Mouse (Mus musculus) G1E (cell line): ENCODE data around the gene Tmem91. TPM values are rescaled to one million over a fixed set of nuclear protein-coding genes. Genes with fewer than 3 reads are reported as not detected.
"Not testable (repeated sequence)": the region's sequence is repeated elsewhere in the genome, so short reads cannot be mapped to it uniquely, and the experiment has no call there.

Source experiments
- ATAC-seq: 2 replicates; pipeline ENCODE4 v1.8.0; 2016; ENCODE audit warnings: mild to moderate bottlenecking; ENCODE audit not compliant: insufficient number of reproducible peaks, poor library complexity, low FRiP score, severe bottlenecking; ENCODE audit errors: extremely low read depth
- DNase-seq: peaks from one replicate; pipeline ENCODE4 v3.0.0; 2012; ENCODE audit warnings: low spot score
- H3K27me3 ChIP-seq: 2 replicates; pipeline ENCODE4 v1.6.1; 2012; ENCODE audit warnings: mild to moderate bottlenecking, low read length, inconsistent platforms; ENCODE audit not compliant: insufficient read depth
- H3K36me3 ChIP-seq: replicated peaks from 2 replicates; pipeline ENCODE3; 2012; ENCODE audit warnings: mild to moderate bottlenecking, inconsistent platforms
- H3K4me1 ChIP-seq: 2 replicates; pipeline ENCODE4 v1.6.1; 2012; ENCODE audit warnings: low read depth, low read length, inconsistent platforms, mixed read lengths; ENCODE audit not compliant: insufficient read depth
- H3K4me3 ChIP-seq: 2 replicates; pipeline ENCODE4 v1.5.1; 2012; ENCODE audit warnings: low read depth, mild to moderate bottlenecking, inconsistent platforms, low read length, moderate library complexity, mixed read lengths
- H3K9me3 ChIP-seq: replicated peaks from 2 replicates; pipeline ENCODE4 v1.6.1; 2012; ENCODE audit warnings: inconsistent platforms
- CTCF ChIP-seq: IDR thresholded peaks from 2 replicates; pipeline ENCODE4 v1.5.1; 2012; ENCODE audit warnings: low read depth, low read length, inconsistent platforms, mixed read lengths
- GATA1 ChIP-seq: IDR thresholded peaks from 2 replicates; pipeline ENCODE4 v1.6.1; 2012; ENCODE audit warnings: borderline replicate concordance, low read length, inconsistent platforms, mixed read lengths
- GATA2 ChIP-seq: IDR thresholded peaks from 2 replicates; pipeline ENCODE4 v1.6.1; 2012; ENCODE audit warnings: low read depth, low read length, inconsistent platforms, borderline replicate concordance
- POLR2AphosphoS5 ChIP-seq: IDR thresholded peaks from 2 replicates; pipeline ENCODE4 v1.6.1; 2012; ENCODE audit warnings: low read depth, low read length, inconsistent platforms; ENCODE audit not compliant: insufficient replicate concordance
- TAL1 ChIP-seq: conservative IDR thresholded peaks from 2 replicates; pipeline ENCODE4 v1.6.1; 2012; ENCODE audit warnings: low read depth, low read length, inconsistent platforms, mixed read lengths
- polyA plus RNA-seq: library from polyadenylated mRNA; stranded (reverse); fragments of >175 nt; gene quantifications from 2 replicates; pipeline ENCODE4 v1.2.3, GENCODE M21; 2012
- total RNA-seq, 2 experiments: library from RNA; stranded (forward) in 1 of 2; stranded (reverse) in 1 of 2; fragments of 200-1000 nt in 1 of 2; fragments of >200 nt in 1 of 2; fragmentation: Nextera tagmentation in 1 of 2; gene quantifications; 2 replicates each; pipeline ENCODE4 v1.2.3; 2014 to 2017

Gene Tmem91
- total RNA-seq (2014; fragmentation: Nextera tagmentation) (8.6 TPM in 1 of 2 replicates, not detected in the other), total RNA-seq (2017) (1.3 and 2.2 TPM in 2 replicates), polyA plus RNA-seq (3.6 TPM in 2 replicates)

DNA sequence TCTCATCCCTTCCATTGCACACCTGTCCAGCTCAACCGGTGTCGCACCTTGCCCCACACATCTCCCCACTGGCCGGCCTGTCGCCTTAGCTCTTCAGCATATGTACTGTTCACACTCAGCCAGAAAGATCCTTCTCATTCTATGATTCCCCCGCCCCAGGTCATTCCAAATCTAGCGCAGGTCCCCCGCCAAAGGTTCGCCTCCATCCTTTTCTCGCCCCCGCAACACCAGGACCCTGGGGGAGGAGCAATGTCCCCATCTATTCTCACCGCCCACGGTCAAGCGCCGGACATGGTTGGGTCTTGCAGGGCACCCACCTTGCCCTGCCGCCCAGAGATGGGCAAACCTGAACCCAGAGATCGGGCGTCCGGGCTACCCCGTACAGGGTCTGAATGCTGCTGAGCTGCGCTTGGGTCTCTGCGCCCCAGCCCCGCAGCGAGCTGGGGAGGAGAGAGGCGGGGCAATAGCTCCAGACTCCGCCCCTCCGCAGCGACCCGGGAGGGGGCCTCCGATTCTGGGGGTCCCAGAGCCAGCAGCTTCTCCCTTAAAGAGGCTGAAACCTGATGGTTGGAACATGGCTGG is at the start of gene Tmem91:
Gene Tmem91, minus strand, starts transcription at position 448 of the 582 bp plus-strand sequence.
- no peak for DNase-seq
- H3K4me3 ChIP-seq = peak within 1 kb of the TSS; percentile 68
- H3K4me1 ChIP-seq = peaks cover 36% of the 10 kb centered on the region

DNA sequence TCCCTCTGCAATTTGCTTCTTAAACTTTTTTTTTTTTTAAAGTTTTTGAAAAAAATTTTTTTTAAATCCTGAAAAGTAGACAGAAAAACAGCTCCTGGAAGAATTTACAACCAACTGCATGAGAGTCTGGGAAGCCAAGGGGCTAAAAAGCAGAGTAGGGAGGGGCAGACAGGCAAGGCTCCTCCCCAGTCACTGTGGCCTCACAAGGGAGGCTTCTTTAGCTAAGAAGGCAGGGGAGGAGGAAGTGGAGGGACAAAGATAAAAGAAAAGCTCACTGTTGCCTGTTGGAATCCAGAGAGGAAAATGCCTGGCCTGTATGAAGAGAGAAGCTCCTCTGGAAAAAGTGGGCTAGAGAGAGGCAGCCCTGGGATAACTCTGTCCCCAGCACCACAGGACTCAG is 46.8 kb upstream of the Tmem91 start:
- H3K4me3 ChIP-seq, H3K27me3 ChIP-seq, H3K9me3 ChIP-seq, DNase-seq: not testable (repeated sequence)
- peak; percentile 28; the same call in 1 of the 2 replicates for ATAC-seq
- Histone ChIP-seq H3K4me1 (peaks cover 73% of the 10 kb centered on the region), H3K36me3 (peaks cover 80% of the 10 kb centered on the region)

More for the DNA sequence above, at the start of gene Tmem91:
- no peaks in the 10 kb centered on the region for H3K9me3 ChIP-seq
- peaks cover 9% of the 10 kb centered on the region; the same call in 1 of the 2 replicates for H3K27me3 ChIP-seq
- TF ChIP-seq POLR2AphosphoS5 = no peak
- TF ChIP-seq CTCF = no peak
- no peak for TF ChIP-seq GATA2
- TF ChIP-seq GATA1 = no peak
- TF ChIP-seq TAL1 = no peak
- H3K36me3 ChIP-seq = peaks cover 29% of the 10 kb centered on the region
- no peak for ATAC-seq

DNA sequence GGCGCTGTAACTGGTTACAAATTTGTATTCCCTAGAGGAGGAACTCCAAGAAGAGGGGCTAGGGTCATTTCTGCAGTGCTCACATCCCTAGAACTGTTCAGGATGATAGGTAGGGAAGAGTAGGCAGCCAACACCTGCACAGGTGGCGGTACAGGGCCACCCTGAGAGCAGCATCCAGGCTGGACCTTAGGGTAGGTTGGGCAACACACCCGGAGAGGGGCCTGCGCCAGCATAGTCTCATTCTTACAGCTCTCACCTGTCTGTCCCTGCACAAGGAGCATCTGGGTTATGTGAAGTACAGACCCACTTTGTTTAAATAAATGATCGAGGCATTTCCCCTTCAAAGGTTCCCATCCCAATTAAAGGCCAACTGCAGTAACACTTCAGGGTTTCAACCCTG is 45.8 kb upstream of the Tmem91 start:
- no peak for ATAC-seq

DNA sequence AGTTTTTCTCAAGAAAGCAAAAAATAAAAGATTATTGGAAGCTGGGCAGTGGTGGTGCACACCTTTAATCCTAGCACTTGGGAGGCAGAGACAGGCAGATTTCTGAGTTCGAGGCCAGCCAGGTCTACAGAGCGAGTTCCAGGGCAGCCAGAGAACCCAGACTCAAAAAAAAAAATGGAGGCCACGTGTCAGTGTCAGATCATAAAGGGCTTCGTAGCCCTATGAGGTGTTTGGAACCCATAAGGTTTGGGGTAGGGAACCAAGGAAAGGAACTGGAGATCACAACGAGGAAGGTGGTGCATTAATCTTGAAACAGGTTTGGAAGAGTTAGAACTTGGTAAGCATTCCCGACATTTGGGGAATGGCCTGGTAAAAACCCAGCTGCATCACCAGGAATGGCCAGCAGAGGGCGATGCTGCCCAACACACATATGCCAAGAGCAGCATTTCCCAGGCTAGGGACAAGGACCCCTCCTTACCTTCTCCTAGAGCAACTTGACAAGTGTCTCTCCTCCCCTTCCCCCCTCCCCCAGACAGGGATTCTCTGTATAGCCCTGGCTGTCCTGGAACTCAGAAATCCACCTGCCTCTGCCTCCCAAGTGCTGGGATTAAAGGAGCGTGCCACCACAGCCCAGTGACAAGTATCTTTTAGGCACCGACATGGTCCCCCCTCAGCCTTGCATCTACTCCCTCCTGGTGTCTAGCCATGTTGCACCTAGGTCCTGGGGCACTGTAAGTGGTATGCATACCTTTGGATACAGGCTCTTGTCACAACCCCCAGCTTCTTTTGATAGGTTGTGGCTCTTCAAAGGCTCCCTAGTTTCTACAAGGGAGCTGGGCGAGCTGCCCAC is 45.0 kb upstream of the Tmem91 start:
- ATAC-seq (no peak), DNase-seq (no peak)
- H3K27me3 ChIP-seq = no peaks in the 10 kb centered on the region
- H3K9me3 ChIP-seq = no peaks in the 10 kb centered on the region
- 0 out of 2 replicates have a peak, but pooled peaks have one; percentile 29 for TF ChIP-seq POLR2AphosphoS5
- peak; percentile 97 for TF ChIP-seq CTCF
- TF ChIP-seq GATA1 = no peak
- TF ChIP-seq GATA2 = no peak
- no peak for TF ChIP-seq TAL1
- H3K4me1 ChIP-seq = peaks cover 74% of the 10 kb centered on the region
- H3K36me3 ChIP-seq = peaks cover 80% of the 10 kb centered on the region
- no peak overlapping the region; the same call in 1 of the 2 replicates for H3K4me3 ChIP-seq

More for the DNA sequence above, 45.8 kb upstream of the Tmem91 start:
- Histone ChIP-seq H3K36me3 (peaks cover 80% of the 10 kb centered on the region), H3K27me3 (no peaks in the 10 kb centered on the region), H3K4me1 (peaks cover 69% of the 10 kb centered on the region), H3K4me3 (no peak overlapping the region), H3K9me3 (no peaks in the 10 kb centered on the region)
- DNase-seq = no peak
- TF ChIP-seq TAL1 = no peak
- no peak for TF ChIP-seq GATA1
- TF ChIP-seq POLR2AphosphoS5 = no peak

DNA sequence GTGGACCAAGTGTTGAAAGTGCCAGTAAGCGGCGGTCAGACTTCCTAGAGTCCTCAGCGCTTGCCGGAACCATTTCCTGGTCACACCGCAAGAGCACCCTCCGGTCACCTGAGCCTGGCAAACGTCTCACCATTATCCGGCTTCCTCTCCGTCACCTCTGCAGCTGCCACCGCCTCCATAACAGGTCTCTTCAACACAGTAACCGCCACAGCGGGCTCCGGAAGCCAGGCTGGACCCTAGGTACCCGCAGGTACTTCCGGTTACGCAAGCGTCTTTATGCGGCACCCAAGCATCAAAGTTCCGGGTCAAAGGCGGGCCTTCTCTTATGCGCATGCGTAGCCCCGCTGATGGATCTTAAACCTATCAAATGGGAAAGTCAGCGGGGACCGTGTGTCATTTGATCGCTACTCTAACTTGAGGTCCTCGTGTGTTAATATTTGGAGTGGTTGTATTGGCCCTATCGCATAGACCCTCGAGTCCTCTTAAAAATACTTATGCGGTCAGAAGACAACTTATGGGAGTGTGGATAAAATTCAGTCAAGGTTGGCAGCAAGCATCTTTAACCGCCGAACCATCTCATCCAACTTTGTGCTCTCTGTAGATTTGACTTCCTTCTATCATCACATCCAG is 43.9 kb upstream of the Tmem91 start, which contains the start of gene Ccdc97:
Gene Ccdc97, minus strand, starts transcription at position 301 of the 630 bp plus-strand sequence.
- Histone ChIP-seq H3K4me1 (peaks cover 76% of the 10 kb centered on the region), H3K36me3 (peaks cover 80% of the 10 kb centered on the region), H3K9me3 (no peaks in the 10 kb centered on the region), H3K4me3 (peak within 1 kb of the TSS; percentile 74), H3K27me3 (no peaks in the 10 kb centered on the region)
- ATAC-seq (peak; percentile 71), DNase-seq (peak; percentile 79)
- TF ChIP-seq POLR2AphosphoS5 (0 out of 2 replicates have a peak, but pooled peaks have one; percentile 84), GATA2 (no peak)

DNA sequence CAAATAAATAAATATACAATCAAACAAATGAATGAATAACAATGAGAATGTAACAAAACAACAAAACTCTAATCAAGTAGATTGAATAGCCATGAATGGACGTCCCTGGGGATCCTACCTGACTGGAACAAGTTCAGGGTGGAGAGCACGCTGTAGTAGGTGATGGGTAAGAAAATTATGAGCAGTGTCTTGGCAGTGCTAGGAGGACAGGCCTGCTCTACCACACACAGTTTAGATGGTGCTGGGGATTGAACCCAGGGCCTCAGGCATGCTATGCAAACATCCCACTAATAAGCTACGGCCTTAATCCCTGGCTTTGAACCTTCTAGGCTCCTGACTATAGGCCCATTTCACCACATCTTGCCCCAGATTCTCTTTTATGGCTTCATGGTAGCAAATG is 42.5 kb upstream of the Tmem91 start:
- TF ChIP-seq CTCF (no peak), GATA1 (no peak), TAL1 (no peak), POLR2AphosphoS5 (no peak; the same call in 1 of the 2 replicates), GATA2 (no peak)
- Histone ChIP-seq H3K4me1 (peaks cover 73% of the 10 kb centered on the region), H3K4me3 (peak overlapping the region; percentile 74; the same call in 1 of the 2 replicates), H3K36me3 (peaks cover 80% of the 10 kb centered on the region), H3K27me3 (no peaks in the 10 kb centered on the region), H3K9me3 (no peaks in the 10 kb centered on the region)
- ATAC-seq (no peak), DNase-seq (no peak)
